Mouse (Mus musculus): Measurements from ENCODE around the gene P2ry2. TPM values are rescaled to one million over a fixed set of nuclear protein-coding genes. Genes with fewer than 3 reads are reported as not detected.
A peak's percentile ranks its signal among the peaks of the same experiment; 100 is the strongest.

Gene P2ry2
- polyA plus RNA-seq, 1 experiment from 2014 or later = 0.76 TPM

- H3K4me2 ChIP-seq = no peak overlapping the region
- 58% methylated on average over 8 of the region's 8 CpGs for WGBS (ENCODE audit: insufficient replicate concordance)
- ATAC-seq (ENCODE audit: low read depth) = no peak
- no peaks in the 10 kb centered on the region for H3K27me3 ChIP-seq
- no peaks in the 10 kb centered on the region for H3K36me3 ChIP-seq
- peaks cover 21% of the 10 kb centered on the region for H3K4me1 ChIP-seq (replicated peaks)
- no peak overlapping the region for H3K9ac ChIP-seq
- H3K9me3 ChIP-seq (replicated peaks) = no peaks in the 10 kb centered on the region
- H3K27ac ChIP-seq = no peak overlapping the region
- DNase-seq = no peak
- H3K4me3 ChIP-seq (replicated peaks) = no peak overlapping the region
These were observed 31.3 kb upstream of the P2ry2 start for GRCm38 (mm10) chr7:101043846-101044541.

DNA sequence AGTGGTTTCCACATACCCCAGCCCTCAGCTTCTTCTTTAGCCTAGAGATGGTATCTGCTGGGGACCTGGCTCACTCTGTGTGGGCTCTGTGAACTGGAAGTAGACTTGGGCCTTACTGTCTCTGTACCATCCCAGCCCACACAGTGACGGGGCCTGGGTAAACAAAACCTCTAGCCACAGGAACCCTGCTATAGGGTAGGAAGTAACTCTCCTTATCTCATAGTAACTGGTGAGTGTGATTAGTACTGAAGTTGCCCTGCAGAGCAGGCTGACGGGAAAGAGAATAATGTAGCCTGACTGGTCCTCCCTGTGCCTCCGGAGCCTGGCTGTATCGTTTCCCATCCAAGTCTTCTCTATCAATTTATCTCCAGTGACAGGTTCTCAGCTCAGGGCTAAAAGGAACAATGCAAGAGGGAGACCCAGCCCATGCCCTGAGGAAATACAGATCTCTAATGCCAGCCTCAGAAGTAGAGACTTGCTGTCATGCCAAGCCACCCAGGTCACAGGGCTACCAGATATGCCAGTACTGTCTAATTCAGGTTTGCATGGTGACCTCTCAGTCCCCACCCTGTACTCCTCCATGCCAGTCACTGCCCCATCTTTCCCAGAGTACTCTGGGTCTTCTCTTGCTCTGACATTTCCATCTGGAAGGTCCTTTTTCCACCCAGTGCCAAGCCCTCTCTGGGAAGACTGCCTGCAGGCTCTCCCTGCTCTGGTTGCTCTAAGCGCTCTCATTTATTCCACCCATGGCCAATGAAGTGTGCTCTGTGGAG, 29.5 kb upstream of the P2ry2 start:
- Histone ChIP-seq H3K36me3 (no peaks in the 10 kb centered on the region), H3K4me2 (no peak overlapping the region), H3K27ac (no peak overlapping the region), H3K4me3 (replicated peaks) (no peak overlapping the region), H3K9me3 (replicated peaks) (no peaks in the 10 kb centered on the region), H3K4me1 (replicated peaks) (peaks cover 21% of the 10 kb centered on the region), H3K9ac (no peak overlapping the region), H3K27me3 (no peaks in the 10 kb centered on the region)
- peak; percentile 75 for ATAC-seq (ENCODE audit: low read depth)
- WGBS (ENCODE audit: insufficient replicate concordance) = 17% methylated on average over 5 of the region's 5 CpGs
- DNase-seq = peak; percentile 13

DNA sequence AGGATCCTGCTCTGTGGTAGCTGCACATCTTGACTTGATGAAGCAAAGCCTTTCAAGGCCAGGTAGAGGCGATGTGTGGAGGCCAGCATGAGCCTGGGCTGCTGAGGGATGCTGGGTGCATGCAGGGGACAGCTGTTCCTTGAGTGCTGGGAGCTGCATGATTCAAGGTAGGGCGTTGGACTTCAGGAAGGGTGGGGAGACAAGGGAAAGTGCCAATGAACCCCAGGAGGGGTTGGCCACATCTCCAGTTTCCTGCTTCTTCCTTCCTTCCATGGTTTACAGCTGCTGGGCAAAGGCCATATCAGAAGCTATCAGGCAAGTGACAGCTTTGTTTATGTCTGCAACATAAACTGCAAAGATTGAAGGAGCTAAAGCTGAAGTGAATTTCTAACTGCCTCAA, 28.9 kb upstream of the P2ry2 start:
- H3K4me2 ChIP-seq = no peak overlapping the region
- H3K36me3 ChIP-seq = no peaks in the 10 kb centered on the region
- H3K4me3 ChIP-seq (replicated peaks) = no peak overlapping the region
- WGBS (ENCODE audit: insufficient replicate concordance) = 29% methylated on average over 2 of the region's 2 CpGs
- DNase-seq = no peak
- ATAC-seq (ENCODE audit: low read depth) = no peak
- H3K27ac ChIP-seq = no peak overlapping the region; the same call in 1 of the 2 replicates
- H3K9ac ChIP-seq = no peak overlapping the region
- H3K4me1 ChIP-seq (replicated peaks) = peaks cover 21% of the 10 kb centered on the region
- H3K27me3 ChIP-seq = no peaks in the 10 kb centered on the region
- no peaks in the 10 kb centered on the region for H3K9me3 ChIP-seq (replicated peaks)

- H3K27me3 ChIP-seq = no peaks in the 10 kb centered on the region
- H3K4me3 ChIP-seq (replicated peaks) = no peak overlapping the region
- no peak overlapping the region for H3K27ac ChIP-seq
- no peaks in the 10 kb centered on the region for H3K36me3 ChIP-seq
- peaks cover 14% of the 10 kb centered on the region for H3K4me1 ChIP-seq (replicated peaks)
- ATAC-seq (ENCODE audit: low read depth) = no peak
- no peak for DNase-seq
- 32% methylated on average over 2 of the region's 2 CpGs for WGBS (ENCODE audit: insufficient replicate concordance)
- no peak overlapping the region for H3K4me2 ChIP-seq
- no peak overlapping the region for H3K9ac ChIP-seq
- no peaks in the 10 kb centered on the region for H3K9me3 ChIP-seq (replicated peaks)
These were observed 20.7 kb upstream of the P2ry2 start for GRCm38 (mm10) chr7:101033371-101033770.

DNA sequence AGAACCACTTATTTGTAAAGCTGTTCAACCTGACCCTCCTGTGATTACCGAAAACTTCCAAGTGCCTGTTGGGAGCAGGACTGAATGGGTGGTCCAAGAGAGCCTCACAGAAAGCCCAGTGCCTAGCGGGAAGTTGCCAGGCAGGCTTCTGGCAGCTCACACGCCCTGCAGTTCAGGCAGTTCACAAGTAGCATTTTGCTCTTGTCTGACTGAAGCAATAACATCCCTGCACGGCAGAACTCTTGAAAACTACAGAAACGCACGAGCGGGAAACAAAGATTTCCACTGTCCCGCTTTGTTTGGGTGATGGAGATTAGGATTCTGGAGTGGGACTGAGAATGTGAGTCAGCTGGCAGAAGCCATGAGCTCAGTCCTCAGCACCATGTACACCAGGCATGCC, 18.6 kb upstream of the P2ry2 start:
- H3K36me3 ChIP-seq = no peaks in the 10 kb centered on the region
- H3K4me3 ChIP-seq (replicated peaks) = no peak overlapping the region
- ATAC-seq (ENCODE audit: low read depth) (no peak), DNase-seq (no peak)
- H3K9ac ChIP-seq = no peak overlapping the region
- no peaks in the 10 kb centered on the region for H3K27me3 ChIP-seq
- peaks cover 22% of the 10 kb centered on the region for H3K4me1 ChIP-seq (replicated peaks)
- 68% methylated on average over 8 of the region's 8 CpGs for WGBS (ENCODE audit: insufficient replicate concordance)
- no peak overlapping the region for H3K27ac ChIP-seq
- no peaks in the 10 kb centered on the region for H3K9me3 ChIP-seq (replicated peaks)
- no peak overlapping the region for H3K4me2 ChIP-seq

GRCm38 (mm10) chr7:101030756-101031155, 18.1 kb upstream of the P2ry2 start:
- no peak overlapping the region for H3K9ac ChIP-seq
- DNase-seq (no peak), ATAC-seq (ENCODE audit: low read depth) (no peak)
- no peaks in the 10 kb centered on the region for H3K36me3 ChIP-seq
- H3K27me3 ChIP-seq = no peaks in the 10 kb centered on the region
- no peaks in the 10 kb centered on the region for H3K9me3 ChIP-seq (replicated peaks)
- H3K27ac ChIP-seq = no peak overlapping the region
- H3K4me3 ChIP-seq (replicated peaks) = no peak overlapping the region
- H3K4me2 ChIP-seq = no peak overlapping the region
- peaks cover 22% of the 10 kb centered on the region for H3K4me1 ChIP-seq (replicated peaks)

GRCm38 (mm10) chr7:101029446-101029845, 16.8 kb upstream of the P2ry2 start:
- DNase-seq = no peak

DNA sequence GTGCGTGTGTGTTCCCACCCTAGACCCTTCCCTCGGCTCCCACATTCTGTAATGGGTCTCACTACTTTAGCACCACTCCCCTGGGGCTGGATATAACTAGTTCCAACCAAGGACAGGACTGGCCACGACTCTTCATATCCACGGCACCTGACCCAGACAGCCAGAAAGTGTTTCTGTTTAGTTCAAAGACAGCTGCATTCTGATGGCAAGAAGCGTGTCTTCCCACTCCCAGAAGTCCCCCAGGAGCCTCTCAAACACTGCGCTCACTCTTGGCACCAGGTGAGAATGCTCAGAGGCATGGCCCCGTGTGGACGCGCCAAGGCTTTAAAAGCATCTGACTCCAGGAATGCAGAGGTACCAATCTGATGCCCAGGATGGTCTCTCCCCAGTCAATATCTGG, 16.3 kb upstream of the P2ry2 start:
- Histone ChIP-seq H3K27ac (peak overlapping the region; percentile 9; the same call in 1 of the 2 replicates), H3K27me3 (no peaks in the 10 kb centered on the region), H3K4me1 (replicated peaks) (peaks cover 22% of the 10 kb centered on the region), H3K9me3 (replicated peaks) (no peaks in the 10 kb centered on the region), H3K4me3 (replicated peaks) (no peak overlapping the region), H3K36me3 (no peaks in the 10 kb centered on the region), H3K4me2 (no peak overlapping the region), H3K9ac (no peak overlapping the region)
- ATAC-seq (ENCODE audit: low read depth) = peak; percentile 23; the same call in 1 of the 2 replicates
- no peak for DNase-seq
- WGBS (ENCODE audit: insufficient replicate concordance) = 71% methylated on average over 9 of the region's 9 CpGs

More at GRCm38 (mm10) chr7:101029446-101029845, 16.8 kb upstream of the P2ry2 start:
- H3K36me3 ChIP-seq = no peaks in the 10 kb centered on the region
- H3K4me3 ChIP-seq (replicated peaks) = no peak overlapping the region
- H3K27ac ChIP-seq = no peak overlapping the region; the same call in 1 of the 2 replicates
- no peaks in the 10 kb centered on the region for H3K27me3 ChIP-seq
- no peaks in the 10 kb centered on the region for H3K9me3 ChIP-seq (replicated peaks)
- H3K4me2 ChIP-seq = no peak overlapping the region
- ATAC-seq (ENCODE audit: low read depth) = peak; percentile 62
- no peak overlapping the region for H3K9ac ChIP-seq
- WGBS (ENCODE audit: insufficient replicate concordance) = 12% methylated on average over 6 of the region's 6 CpGs
- peaks cover 22% of the 10 kb centered on the region for H3K4me1 ChIP-seq (replicated peaks)

GRCm38 (mm10) chr7:101028444-101028757, 15.7 kb upstream of the P2ry2 start:
- peak overlapping the region; percentile 63 for H3K27ac ChIP-seq
- DNase-seq (no peak), ATAC-seq (ENCODE audit: low read depth) (no peak)
- H3K36me3 ChIP-seq = no peaks in the 10 kb centered on the region
- no peak overlapping the region for H3K4me2 ChIP-seq
- peaks cover 22% of the 10 kb centered on the region for H3K4me1 ChIP-seq (replicated peaks)
- H3K9ac ChIP-seq = no peak overlapping the region
- WGBS (ENCODE audit: insufficient replicate concordance) = 17% methylated on average over 5 of the region's 5 CpGs
- no peaks in the 10 kb centered on the region for H3K9me3 ChIP-seq (replicated peaks)
- H3K4me3 ChIP-seq (replicated peaks) = no peak overlapping the region
- no peaks in the 10 kb centered on the region for H3K27me3 ChIP-seq

- DNase-seq (no peak), ATAC-seq (ENCODE audit: low read depth) (peak; percentile 58)
- Histone ChIP-seq H3K36me3 (no peaks in the 10 kb centered on the region), H3K4me2 (no peak overlapping the region), H3K4me1 (replicated peaks) (peaks cover 22% of the 10 kb centered on the region), H3K4me3 (replicated peaks) (no peak overlapping the region), H3K9ac (no peak overlapping the region), H3K9me3 (replicated peaks) (no peaks in the 10 kb centered on the region), H3K27ac (peak overlapping the region; percentile 63), H3K27me3 (no peaks in the 10 kb centered on the region)
- 24% methylated on average over 10 of the region's 10 CpGs for WGBS (ENCODE audit: insufficient replicate concordance)
These were observed 15.2 kb upstream of the P2ry2 start for GRCm38 (mm10) chr7:101027623-101028443.

GRCm38 (mm10) chr7:101026836-101027235, 14.2 kb upstream of the P2ry2 start:
- H3K9me3 ChIP-seq (replicated peaks) = no peaks in the 10 kb centered on the region
- H3K4me2 ChIP-seq = no peak overlapping the region
- H3K9ac ChIP-seq = no peak overlapping the region
- H3K36me3 ChIP-seq = no peaks in the 10 kb centered on the region
- H3K27ac ChIP-seq = no peak overlapping the region
- no peaks in the 10 kb centered on the region for H3K27me3 ChIP-seq
- peaks cover 22% of the 10 kb centered on the region for H3K4me1 ChIP-seq (replicated peaks)
- 30% methylated on average over 5 of the region's 5 CpGs for whole genome bisulfite sequencing (ENCODE audit: insufficient replicate concordance)
- H3K4me3 ChIP-seq (replicated peaks) = no peak overlapping the region
- ATAC-seq (ENCODE audit: low read depth) (no peak), DNase-seq (no peak)

Data from liver, embryonic 13.5 days (tissue).